Mouse (Mus musculus): ENCODE data around the gene Ercc1.

DNA sequence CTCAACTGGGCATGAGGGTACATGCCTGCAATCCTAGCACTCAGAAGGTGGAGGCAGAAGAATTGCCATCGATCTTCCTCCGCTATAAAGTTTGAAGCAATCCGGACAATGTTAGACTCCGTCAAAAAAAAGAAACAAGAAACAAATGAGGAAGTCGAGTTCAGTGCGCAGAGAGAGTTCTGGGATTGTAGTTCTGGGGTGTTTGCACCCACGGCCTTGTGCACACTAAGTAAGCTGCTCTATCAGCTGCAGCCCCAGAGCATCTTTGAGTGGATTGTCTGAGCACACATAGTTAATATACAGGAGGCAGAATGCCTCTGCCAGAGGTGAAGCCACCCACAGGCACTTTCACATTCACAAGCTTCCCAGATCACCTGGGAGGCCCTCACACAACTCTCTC lies 25.9 kb upstream of the Ercc1 start:
- no peak for TF ChIP-seq CTCF (IDR thresholded peaks at IDR 0.05; ENCODE audit: low read depth, low read length)
- TF ChIP-seq POLR2A (IDR thresholded peaks at IDR 0.05; ENCODE audit: borderline replicate concordance, low read depth, low read length), result no peak
